Mouse (Mus musculus): ENCODE data around the gene Gabrb1. TPM values are rescaled to one million over a fixed set of nuclear protein-coding genes. Genes with fewer than 3 reads are reported as not detected.

Gene Gabrb1
- polyA plus RNA-seq, 1 experiment from 2014 or later, result 26.2 TPM

- no peak overlapping the region for H3K9ac ChIP-seq
- H3K4me2 ChIP-seq (replicated peaks), result no peak overlapping the region
- no peak overlapping the region for H3K4me3 ChIP-seq (replicated peaks; ENCODE audit: low read length)
- H3K4me1 ChIP-seq (replicated peaks; ENCODE audit: control insufficient read depth, insufficient read depth, low read length), result no peaks in the 10 kb centered on the region
- WGBS, result 87% methylated on average over 6 of the region's 6 CpGs
- no peak for ATAC-seq (ENCODE audit: low FRiP score)
- no peaks in the 10 kb centered on the region for H3K9me3 ChIP-seq (ENCODE audit: control insufficient read depth, low read length)
- no peaks in the 10 kb centered on the region for H3K27me3 ChIP-seq (ENCODE audit: control insufficient read depth, insufficient read depth, low read length)
- DNase-seq (ENCODE audit: low spot score), result no peak
- H3K36me3 ChIP-seq (replicated peaks; ENCODE audit: control insufficient read depth, insufficient read depth), result peaks cover 51% of the 10 kb centered on the region
- no peak overlapping the region for H3K27ac ChIP-seq
These were observed 501.6 kb downstream of the Gabrb1 start for GRCm38 (mm10) chr5:72159537-72159936.

GRCm38 (mm10) chr5:72160781-72161485 is 503.0 kb downstream of the Gabrb1 start:
- Histone ChIP-seq H3K4me3 (replicated peaks; ENCODE audit: low read length) (no peak overlapping the region), H3K9ac (no peak overlapping the region), H3K27ac (no peak overlapping the region), H3K27me3 (ENCODE audit: control insufficient read depth, insufficient read depth, low read length) (no peaks in the 10 kb centered on the region), H3K9me3 (ENCODE audit: control insufficient read depth, low read length) (no peaks in the 10 kb centered on the region), H3K4me2 (replicated peaks) (no peak overlapping the region), H3K4me1 (replicated peaks; ENCODE audit: control insufficient read depth, insufficient read depth, low read length) (no peaks in the 10 kb centered on the region), H3K36me3 (replicated peaks; ENCODE audit: control insufficient read depth, insufficient read depth) (peaks cover 51% of the 10 kb centered on the region)
- no peak for ATAC-seq (ENCODE audit: low FRiP score)
- WGBS, result 89% methylated on average over 11 of the region's 11 CpGs
- DNase-seq (ENCODE audit: low spot score), result no peak

- Histone ChIP-seq H3K9ac (no peak overlapping the region), H3K4me2 (replicated peaks) (no peak overlapping the region), H3K9me3 (ENCODE audit: control insufficient read depth, low read length) (no peaks in the 10 kb centered on the region), H3K36me3 (replicated peaks; ENCODE audit: control insufficient read depth, insufficient read depth) (peaks cover 45% of the 10 kb centered on the region), H3K27me3 (ENCODE audit: control insufficient read depth, insufficient read depth, low read length) (no peaks in the 10 kb centered on the region), H3K4me1 (replicated peaks; ENCODE audit: control insufficient read depth, insufficient read depth, low read length) (peaks cover 8% of the 10 kb centered on the region), H3K27ac (no peak overlapping the region), H3K4me3 (replicated peaks; ENCODE audit: low read length) (no peak overlapping the region)
- DNase-seq (ENCODE audit: low spot score) (no peak), ATAC-seq (ENCODE audit: low FRiP score) (no peak)
- WGBS, result 87% methylated on average over 5 of the region's 5 CpGs
These were observed 504.9 kb downstream of the Gabrb1 start for GRCm38 (mm10) chr5:72162855-72163254.

- no peak for ATAC-seq (ENCODE audit: low FRiP score)
- 71% methylated on average over 7 of the region's 7 CpGs for WGBS
- Histone ChIP-seq H3K36me3 (replicated peaks; ENCODE audit: control insufficient read depth, insufficient read depth) (peaks cover 33% of the 10 kb centered on the region), H3K4me3 (replicated peaks; ENCODE audit: low read length) (no peak overlapping the region), H3K4me2 (replicated peaks) (no peak overlapping the region), H3K9me3 (ENCODE audit: control insufficient read depth, low read length) (no peaks in the 10 kb centered on the region), H3K9ac (no peak overlapping the region), H3K27me3 (ENCODE audit: control insufficient read depth, insufficient read depth, low read length) (no peaks in the 10 kb centered on the region), H3K4me1 (replicated peaks; ENCODE audit: control insufficient read depth, insufficient read depth, low read length) (peaks cover 8% of the 10 kb centered on the region), H3K27ac (no peak overlapping the region)
- no peak for DNase-seq (ENCODE audit: low spot score)
These were observed 506.5 kb downstream of the Gabrb1 start for GRCm38 (mm10) chr5:72164386-72164785.

- ATAC-seq (ENCODE audit: low FRiP score) (peak; percentile 94), DNase-seq (ENCODE audit: low spot score) (peak; percentile 98)
- H3K9me3 ChIP-seq (ENCODE audit: control insufficient read depth, low read length), result no peaks in the 10 kb centered on the region
- H3K4me3 ChIP-seq (replicated peaks; ENCODE audit: low read length), result peak within 1 kb of the TSS; percentile 70
- H3K9ac ChIP-seq, result peak within 1 kb of the TSS; percentile 75
- WGBS, result under 1% methylated on average over 38 of the region's 38 CpGs
- peaks cover 3% of the 10 kb centered on the region; the same call in 1 of the 2 replicates for H3K36me3 ChIP-seq (replicated peaks; ENCODE audit: control insufficient read depth, insufficient read depth)
- peak within 1 kb of the TSS; percentile 69 for H3K27ac ChIP-seq
- peaks cover 8% of the 10 kb centered on the region for H3K4me1 ChIP-seq (replicated peaks; ENCODE audit: control insufficient read depth, insufficient read depth, low read length)
- H3K27me3 ChIP-seq (ENCODE audit: control insufficient read depth, insufficient read depth, low read length), result no peaks in the 10 kb centered on the region
- H3K4me2 ChIP-seq (replicated peaks), result peak within 1 kb of the TSS; percentile 70
These were observed 509.8 kb downstream of the Gabrb1 start, which contains the start of gene Commd8 for GRCm38 (mm10) chr5:72167594-72168284. Gene Commd8, minus strand, starts transcription at chr5:72168189.

- DNase-seq (ENCODE audit: low spot score), result no peak
- Histone ChIP-seq H3K27ac (no peak overlapping the region), H3K4me1 (replicated peaks; ENCODE audit: control insufficient read depth, insufficient read depth, low read length) (peaks cover 8% of the 10 kb centered on the region), H3K9me3 (ENCODE audit: control insufficient read depth, low read length) (no peaks in the 10 kb centered on the region), H3K27me3 (ENCODE audit: control insufficient read depth, insufficient read depth, low read length) (no peaks in the 10 kb centered on the region), H3K4me3 (replicated peaks; ENCODE audit: low read length) (peak overlapping the region; percentile 70), H3K4me2 (replicated peaks) (peak overlapping the region; percentile 70), H3K36me3 (replicated peaks; ENCODE audit: control insufficient read depth, insufficient read depth) (no peaks in the 10 kb centered on the region; the same call in 1 of the 2 replicates), H3K9ac (no peak overlapping the region)
- WGBS, result 0% methylated on average over 4 of the region's 4 CpGs
- ATAC-seq (ENCODE audit: low FRiP score), result peak; percentile 39
These were observed 510.3 kb downstream of the Gabrb1 start for GRCm38 (mm10) chr5:72168285-72168621.

- no peak overlapping the region for H3K4me3 ChIP-seq (replicated peaks; ENCODE audit: low read length)
- H3K27ac ChIP-seq, result no peak overlapping the region
- H3K9ac ChIP-seq, result no peak overlapping the region
- DNase-seq (ENCODE audit: low spot score) (no peak), ATAC-seq (ENCODE audit: low FRiP score) (no peak)
- no peaks in the 10 kb centered on the region for H3K9me3 ChIP-seq (ENCODE audit: control insufficient read depth, low read length)
- no peak overlapping the region for H3K4me2 ChIP-seq (replicated peaks)
- H3K4me1 ChIP-seq (replicated peaks; ENCODE audit: control insufficient read depth, insufficient read depth, low read length), result peaks cover 8% of the 10 kb centered on the region
- no peaks in the 10 kb centered on the region for H3K36me3 ChIP-seq (replicated peaks; ENCODE audit: control insufficient read depth, insufficient read depth)
- H3K27me3 ChIP-seq (ENCODE audit: control insufficient read depth, insufficient read depth, low read length), result no peaks in the 10 kb centered on the region
- WGBS, result 67% methylated on average over 6 of the region's 6 CpGs
These were observed 512.2 kb downstream of the Gabrb1 start for GRCm38 (mm10) chr5:72170067-72170466.

- peak; percentile 38 for DNase-seq (ENCODE audit: low spot score)
These were observed 514.8 kb downstream of the Gabrb1 start for GRCm38 (mm10) chr5:72172675-72173074.

GRCm38 (mm10) chr5:72173521-72173920 is 515.6 kb downstream of the Gabrb1 start:
- Histone ChIP-seq H3K9ac (no peak overlapping the region), H3K9me3 (ENCODE audit: control insufficient read depth, low read length) (no peaks in the 10 kb centered on the region), H3K4me3 (replicated peaks; ENCODE audit: low read length) (no peak overlapping the region), H3K4me2 (replicated peaks) (no peak overlapping the region), H3K27ac (no peak overlapping the region), H3K4me1 (replicated peaks; ENCODE audit: control insufficient read depth, insufficient read depth, low read length) (peaks cover 6% of the 10 kb centered on the region; the same call in 1 of the 2 replicates), H3K27me3 (ENCODE audit: control insufficient read depth, insufficient read depth, low read length) (no peaks in the 10 kb centered on the region), H3K36me3 (replicated peaks; ENCODE audit: control insufficient read depth, insufficient read depth) (no peaks in the 10 kb centered on the region)
- 83% methylated on average over 1 of the region's 1 CpGs for WGBS
- DNase-seq (ENCODE audit: low spot score), result no peak
- ATAC-seq (ENCODE audit: low FRiP score), result no peak

More at GRCm38 (mm10) chr5:72172675-72173074, 514.8 kb downstream of the Gabrb1 start:
- Histone ChIP-seq H3K36me3 (replicated peaks; ENCODE audit: control insufficient read depth, insufficient read depth) (no peaks in the 10 kb centered on the region), H3K4me2 (replicated peaks) (no peak overlapping the region), H3K9ac (no peak overlapping the region), H3K27ac (no peak overlapping the region), H3K9me3 (ENCODE audit: control insufficient read depth, low read length) (no peaks in the 10 kb centered on the region), H3K4me1 (replicated peaks; ENCODE audit: control insufficient read depth, insufficient read depth, low read length) (peaks cover 6% of the 10 kb centered on the region; the same call in 1 of the 2 replicates), H3K27me3 (ENCODE audit: control insufficient read depth, insufficient read depth, low read length) (no peaks in the 10 kb centered on the region), H3K4me3 (replicated peaks; ENCODE audit: low read length) (no peak overlapping the region)
- 32% methylated on average over 3 of the region's 3 CpGs for WGBS
- no peak for ATAC-seq (ENCODE audit: low FRiP score)

Data from hindbrain, embryonic 14.5 days (tissue).